Mouse (Mus musculus) brain, embryonic 14.5 days (tissue): ENCODE data around the gene St6galnac5. TPM values are rescaled to one million over a fixed set of nuclear protein-coding genes. Genes with fewer than 3 reads are reported as not detected.
A peak's percentile ranks its signal among the peaks of the same experiment; 100 is the strongest.

Source experiments
- DNase-seq: peaks from one replicate; pipeline ENCODE4 v3.0.0-alpha.2; 2011; ENCODE audit warnings: low read depth
- CTCF ChIP-seq: fragments of 200-500 bp; IDR thresholded peaks from 2 replicates; pipeline ENCODE4 v1.5.1; 2012; ENCODE audit warnings: inconsistent platforms, mild to moderate bottlenecking, moderate library complexity, borderline replicate concordance; ENCODE audit not compliant: insufficient read depth, insufficient read length; ENCODE audit errors: extremely low read depth
- POLR2A ChIP-seq: fragments of 200-500 bp; IDR thresholded peaks from 2 replicates; pipeline ENCODE4 v1.6.1; 2012; ENCODE audit warnings: mild to moderate bottlenecking, inconsistent platforms, borderline replicate concordance; ENCODE audit not compliant: poor library complexity, insufficient read depth, insufficient read length, severe bottlenecking; ENCODE audit errors: extremely low read depth
- polyA plus RNA-seq: library from polyadenylated mRNA; depleted of rRNA; stranded (reverse); fragments of >200 nt; gene quantifications from 2 replicates; pipeline ENCODE4 v1.2.3, GENCODE M21; 2012

St6galnac5 gene
- polyA plus RNA-seq, 1 experiment: 24.4 TPM

GRCm38 (mm10) chr3:152874431-152875355 lies 107.4 kb downstream of the St6galnac5 start:
- TF ChIP-seq CTCF (no peak), POLR2A (no peak)
- DNase-seq: peak; percentile 42

DNA sequence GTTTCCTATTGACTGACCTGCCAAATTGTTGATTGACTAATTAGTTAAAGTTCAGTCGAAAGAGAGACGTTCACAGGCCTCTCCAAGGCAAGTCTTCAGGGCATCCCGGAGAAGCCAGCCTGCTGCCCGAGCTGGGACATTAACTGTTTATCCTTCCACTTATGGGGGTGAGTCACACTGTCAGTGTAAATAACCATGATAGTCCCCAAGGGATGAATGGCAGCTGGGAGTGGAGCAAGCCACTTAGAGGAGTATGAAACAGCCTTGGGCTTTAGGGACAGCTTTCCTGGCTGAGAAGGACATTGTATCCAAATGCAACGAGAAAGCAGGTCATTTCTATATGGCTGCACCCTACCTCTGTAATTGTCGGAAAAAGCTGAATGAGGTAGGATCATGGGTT lies 109.5 kb downstream of the St6galnac5 start:
- TF ChIP-seq CTCF (no peak), POLR2A (no peak)
- DNase-seq: peak; percentile 69

DNA sequence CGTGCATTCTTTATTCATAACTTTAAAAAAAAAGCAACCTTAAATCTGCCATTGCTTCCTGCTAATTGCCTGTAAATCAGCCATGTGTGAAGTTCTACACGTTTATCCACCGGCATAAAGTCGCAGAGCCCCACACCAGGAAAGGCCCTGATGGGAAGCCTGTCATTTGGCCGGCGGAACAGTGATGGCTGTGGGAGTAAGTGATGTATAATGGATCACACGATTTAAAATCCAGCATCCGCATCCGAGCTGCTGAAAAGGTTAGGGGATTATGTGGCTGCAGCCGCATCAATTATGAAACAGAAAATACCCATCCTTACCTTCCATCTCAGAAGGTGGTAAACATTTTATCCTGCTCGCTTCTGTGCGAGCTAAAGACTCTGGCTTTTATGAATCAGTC lies 110.0 kb downstream of the St6galnac5 start:
- TF ChIP-seq CTCF: no peak
- no peak for TF ChIP-seq POLR2A
- peak; percentile 70 for DNase-seq

- DNase-seq: peak; percentile 66
- TF ChIP-seq POLR2A (no peak), CTCF (no peak)
Observed at GRCm38 (mm10) chr3:152867654-152868525, 114.2 kb downstream of the St6galnac5 start.

DNA sequence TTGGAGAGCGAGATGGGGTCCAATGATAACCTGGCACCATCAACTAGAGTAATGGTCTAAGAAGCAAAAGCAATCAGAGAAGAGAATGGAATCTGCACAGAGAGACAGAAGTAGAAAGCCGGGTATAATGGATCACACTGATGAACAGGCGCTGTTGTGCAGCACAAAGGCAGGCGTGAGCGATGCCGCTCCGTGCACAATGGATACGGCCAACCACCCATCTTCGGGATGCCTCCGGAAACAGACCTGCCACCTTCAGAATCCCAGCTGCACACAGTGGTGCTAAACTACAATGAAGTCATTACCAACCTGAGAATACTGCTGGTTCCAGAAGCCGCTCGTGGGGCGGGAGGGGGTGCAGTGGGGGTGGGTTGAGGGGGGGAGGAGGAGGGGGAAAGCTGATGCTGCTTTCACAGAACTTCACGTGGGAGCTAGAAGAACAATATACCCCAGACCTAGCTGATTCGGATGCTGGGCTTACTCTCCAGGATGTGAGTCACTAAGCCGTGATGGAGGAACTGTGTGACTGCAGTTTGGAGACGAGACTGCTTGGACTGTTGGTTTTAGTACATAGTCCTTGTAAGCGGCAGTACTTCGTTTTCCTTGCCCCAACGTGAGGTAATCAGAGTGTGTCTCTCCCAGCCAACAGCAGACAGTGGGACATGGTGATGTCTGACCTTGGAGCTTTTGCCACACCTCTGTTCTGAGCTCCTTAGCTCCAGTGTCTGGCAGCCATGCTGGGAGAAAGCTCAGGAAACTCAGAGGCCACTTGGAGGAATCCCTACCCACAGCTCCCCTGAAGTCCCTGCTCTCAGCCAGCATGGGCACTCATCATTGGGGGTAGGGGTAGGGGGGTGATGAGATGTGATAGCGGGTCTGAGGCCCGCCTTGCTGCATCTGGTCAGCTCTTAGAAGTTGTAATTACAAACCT lies 115.7 kb downstream of the St6galnac5 start:
- no peak for TF ChIP-seq POLR2A
- TF ChIP-seq CTCF: no peak
- DNase-seq: peak; percentile 34

DNA sequence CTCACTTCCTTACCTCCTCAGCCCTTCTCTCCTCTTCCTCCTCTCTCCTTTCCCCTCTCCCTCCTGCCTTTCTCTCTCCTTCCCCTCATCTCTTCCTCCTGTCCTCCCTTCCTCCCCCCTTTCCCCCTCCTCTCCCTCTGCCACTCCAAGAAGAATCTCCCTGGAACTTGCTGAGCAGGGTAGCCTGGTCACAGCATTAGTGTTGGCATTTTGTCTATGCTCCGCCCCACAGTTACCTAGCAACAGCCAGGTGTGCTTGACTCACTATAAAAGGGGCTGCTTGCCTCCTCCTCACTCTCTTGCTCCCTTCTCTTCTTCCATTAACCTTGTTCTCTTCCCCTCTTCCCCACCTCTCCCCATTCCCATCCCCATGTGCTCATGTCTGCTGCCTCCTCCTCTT lies 120.1 kb downstream of the St6galnac5 start:
- DNase-seq: no peak
- TF ChIP-seq CTCF: no peak
- no peak for TF ChIP-seq POLR2A

- no peak for TF ChIP-seq CTCF
- no peak for TF ChIP-seq POLR2A
- no peak for DNase-seq
Observed at GRCm38 (mm10) chr3:152861450-152861849, 120.6 kb downstream of the St6galnac5 start.

GRCm38 (mm10) chr3:152856095-152856494 lies 126.0 kb downstream of the St6galnac5 start:
- peak; percentile 45 for DNase-seq
- TF ChIP-seq CTCF: no peak
- no peak for TF ChIP-seq POLR2A

DNA sequence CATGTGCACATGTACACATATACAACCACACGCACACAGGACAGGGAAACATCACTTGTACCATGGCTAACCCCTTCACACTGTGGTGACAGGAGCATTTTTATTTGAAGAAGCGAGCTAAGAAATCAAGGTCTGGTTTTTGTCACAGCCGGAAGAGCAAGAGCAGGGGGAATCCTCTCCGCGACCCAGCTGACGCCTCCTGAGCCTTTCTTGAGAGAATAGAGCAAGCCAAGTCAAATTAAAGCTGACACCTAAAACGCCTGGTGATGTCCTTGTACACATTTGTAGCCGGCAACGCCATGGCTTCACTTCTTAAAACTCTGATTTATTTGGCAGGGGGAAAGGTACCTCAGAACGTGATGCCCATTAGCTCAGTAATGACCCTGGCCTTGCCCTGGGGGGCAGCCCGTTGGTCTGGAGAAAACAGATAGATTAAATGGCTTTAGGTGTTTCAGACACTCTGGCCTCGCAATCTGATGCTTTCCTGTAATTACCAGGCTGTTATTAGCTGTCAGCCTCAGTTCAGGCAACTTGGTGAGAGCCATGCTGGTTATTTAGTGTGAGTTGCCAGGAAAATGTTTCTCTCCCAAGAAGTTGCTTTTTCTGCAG lies 126.9 kb downstream of the St6galnac5 start:
- no peak for TF ChIP-seq POLR2A
- TF ChIP-seq CTCF: no peak
- peak; percentile 40 for DNase-seq

DNA sequence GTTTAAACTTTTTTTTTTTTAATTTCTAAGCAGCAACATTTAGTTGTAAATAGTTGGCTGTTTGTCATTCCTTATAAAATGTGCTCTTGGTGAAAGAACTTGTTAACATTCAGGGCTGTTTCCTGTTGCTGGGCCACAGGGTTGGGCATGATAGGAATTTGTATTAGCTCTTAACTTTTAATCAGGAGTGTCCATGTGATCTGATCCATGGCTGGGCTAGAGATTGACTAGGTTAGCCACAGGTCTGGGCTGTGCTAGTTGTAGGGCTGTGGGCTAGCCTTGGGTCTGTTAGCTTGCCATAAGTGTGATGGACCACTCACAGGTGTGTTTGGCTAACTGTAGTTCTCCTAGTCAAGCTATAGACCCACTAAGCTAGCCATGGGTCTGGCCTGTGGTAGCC lies 138.1 kb downstream of the St6galnac5 start:
- DNase-seq: peak; percentile 17
- TF ChIP-seq POLR2A (no peak), CTCF (no peak)
